Mouse (Mus musculus) myocyte (in vitro differentiated cells): ENCODE results near the gene Fgf12.

Experiments used
- MAX ChIP-seq: IDR thresholded peaks from one replicate; pipeline ENCODE4 v1.6.1; 2011; ENCODE audit warnings: low read depth, mild to moderate bottlenecking, control low read depth
- MYOD1 ChIP-seq, 3 experiments: IDR thresholded peaks; one replicate each; pipeline ENCODE4 v1.6.1; 2011; ENCODE audit warnings: control low read depth in 2 of 3, low read depth in 2 of 3, mild to moderate bottlenecking in 2 of 3, moderate library complexity in 1 of 3; ENCODE audit not compliant: insufficient read length in 2 of 3, control insufficient read depth in 1 of 3
- POLR2A ChIP-seq: IDR thresholded peaks from one replicate; pipeline ENCODE4 v1.6.1; 2011; ENCODE audit warnings: low read depth, mild to moderate bottlenecking, control low read depth, moderate library complexity; ENCODE audit not compliant: insufficient read length
- POLR2AphosphoS2 ChIP-seq: IDR thresholded peaks from one replicate; pipeline ENCODE4 v1.6.1; 2011; ENCODE audit warnings: low read depth, control low read depth; ENCODE audit not compliant: insufficient read length
- SRF ChIP-seq: IDR thresholded peaks from one replicate; pipeline ENCODE4 v1.6.1; 2011; ENCODE audit warnings: low read depth; ENCODE audit not compliant: control insufficient read depth, insufficient read length
- TCF12 ChIP-seq: IDR thresholded peaks from one replicate; pipeline ENCODE4 v1.6.1; 2011; ENCODE audit warnings: mild to moderate bottlenecking, control low read depth; ENCODE audit not compliant: poor library complexity, insufficient read depth, severe bottlenecking
- TCF3 ChIP-seq: IDR thresholded peaks from one replicate; pipeline ENCODE4 v1.6.1; 2011; ENCODE audit warnings: low read depth, control low read depth; ENCODE audit not compliant: insufficient read length
- USF1 ChIP-seq: IDR thresholded peaks from one replicate; pipeline ENCODE4 v1.6.1; 2011; ENCODE audit warnings: low read depth, mild to moderate bottlenecking, control low read depth, moderate library complexity

DNA sequence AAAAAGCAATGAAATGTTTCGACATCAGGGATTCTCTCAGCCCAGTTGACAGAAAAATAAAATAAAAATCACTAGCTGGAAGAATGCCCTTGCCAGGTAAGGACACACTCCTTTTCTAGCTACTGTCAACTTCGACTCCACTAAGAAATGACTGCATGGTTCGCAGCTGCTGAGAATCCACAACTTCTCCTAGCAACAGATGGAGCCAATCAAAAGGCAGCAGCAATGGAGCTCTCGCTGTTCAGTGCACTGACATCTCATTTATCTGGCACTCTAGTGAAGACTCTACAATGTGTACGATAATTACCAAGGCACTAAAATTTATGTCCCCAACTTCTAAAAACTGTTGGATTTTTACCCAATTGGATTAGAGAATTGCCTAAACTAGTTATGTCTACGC, 407.5 kb downstream of the Fgf12 start:
- no peak for TF ChIP-seq MYOD1 (IDR thresholded peaks at IDR 0.05; ENCODE audit: control insufficient read depth in 1 of 3, insufficient read length in 2 of 3, low read depth in 2 of 3)
- no peak for TF ChIP-seq POLR2A
- TF ChIP-seq POLR2AphosphoS2, result no peak
- TF ChIP-seq TCF3, result no peak
- TF ChIP-seq TCF12, result no peak
- TF ChIP-seq MAX, result no peak
- TF ChIP-seq USF1, result no peak
- TF ChIP-seq SRF, result no peak
